ENCODE assay signal across 8 mouse cellular contexts in the genomic region with DNA sequence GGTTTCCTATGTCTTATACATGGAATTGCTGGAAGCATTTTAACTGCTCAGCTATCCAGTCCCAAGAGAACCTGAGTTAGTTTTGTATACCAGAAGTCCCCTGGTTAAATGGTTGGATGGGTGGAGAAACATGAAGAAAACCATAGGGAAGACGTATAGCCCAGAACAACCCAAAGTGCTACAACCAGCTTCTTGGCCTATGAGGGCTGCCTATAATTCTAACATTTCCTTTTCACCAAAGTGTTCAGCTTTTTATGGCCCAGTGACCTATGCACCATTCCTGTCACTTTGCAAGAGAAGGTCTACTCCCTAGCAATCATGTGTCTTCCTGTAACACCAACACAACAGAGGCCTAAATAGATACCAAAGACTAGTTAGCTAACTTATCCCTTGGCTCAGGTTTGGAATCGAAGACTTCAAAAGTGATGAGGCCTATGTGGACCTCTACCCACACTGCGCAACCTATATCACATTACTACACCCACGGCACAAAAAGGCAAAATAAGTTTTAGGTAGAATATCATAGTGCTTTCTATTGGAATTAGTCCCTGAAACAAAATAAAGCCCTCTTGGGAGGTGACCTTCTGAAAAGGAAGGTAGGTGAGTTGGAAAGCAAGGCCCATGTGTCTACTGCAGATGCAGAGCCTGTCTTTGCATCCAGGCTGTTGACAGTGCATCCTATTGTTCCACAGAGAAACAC. TPM values are rescaled to one million over a fixed set of nuclear protein-coding genes. Genes with fewer than 3 reads are reported as not detected.
A peak's percentile ranks its signal among the peaks of the same experiment; 100 is the strongest.
DNase-seq lines count a peak whose midpoint lies in the region; ATAC-seq and TF ChIP-seq lines count a peak whose summit lies in the region.

No protein-coding gene starts in this region.

- no peak for DNase-seq in kidney, adult 8-10 months
- peak; percentile 70 for DNase-seq in c-Kit-positive CD71-positive TER-119-positive erythroid progenitor cells, embryonic 14.5 days (ENCODE audit: low spot score)
- DNase-seq in midbrain, postnatal 0 days (ENCODE audit: low spot score) = no peak
- DNase-seq in cerebellum, adult 2 months = no peak
- no peak for DNase-seq in ovary, adult 18-20 months (ENCODE audit: low spot score)
- DNase-seq in lung, postnatal 10 days = no peak

- H3K4me2 ChIP-seq in kidney, embryonic 15.5 days = peak overlapping the region; percentile 79
- peak overlapping the region; percentile 77 for H3K4me2 ChIP-seq in hindbrain, embryonic 15.5 days
- peak overlapping the region; percentile 54 for H3K4me2 ChIP-seq in midbrain, postnatal 0 days (ENCODE audit: low read depth, low read length, poor library complexity, severe bottlenecking)

- no peak for TF ChIP-seq POLR2A in cerebellum, adult 2 months (IDR thresholded peaks at IDR 0.05; ENCODE audit: borderline replicate concordance, insufficient read depth, low read length)

- H3K36me3 ChIP-seq in kidney, embryonic 15.5 days = no peaks in the 10 kb centered on the region
- H3K36me3 ChIP-seq in hindbrain, embryonic 15.5 days = no peaks in the 10 kb centered on the region
- no peaks in the 10 kb centered on the region for H3K36me3 ChIP-seq in midbrain, postnatal 0 days (ENCODE audit: insufficient read depth, low read length)

- H3K4me1 ChIP-seq in kidney, embryonic 15.5 days = peaks cover 46% of the 10 kb centered on the region
- peaks cover 39% of the 10 kb centered on the region for H3K4me1 ChIP-seq in hindbrain, embryonic 15.5 days (replicated peaks)
- peaks cover 2% of the 10 kb centered on the region for H3K4me1 ChIP-seq in midbrain, postnatal 0 days (ENCODE audit: insufficient read depth, low read length)
- no peaks in the 10 kb centered on the region for H3K4me1 ChIP-seq in cerebellum, adult 2 months (ENCODE audit: control insufficient read depth, insufficient read depth, low read length)

- H3K9me3 ChIP-seq in kidney, embryonic 15.5 days (replicated peaks) = no peaks in the 10 kb centered on the region
- no peaks in the 10 kb centered on the region for H3K9me3 ChIP-seq in hindbrain, embryonic 15.5 days
- no peaks in the 10 kb centered on the region for H3K9me3 ChIP-seq in midbrain, postnatal 0 days (ENCODE audit: low read length)

- no peaks in the 10 kb centered on the region for H3K27me3 ChIP-seq in kidney, embryonic 15.5 days
- H3K27me3 ChIP-seq in hindbrain, embryonic 15.5 days = no peaks in the 10 kb centered on the region
- H3K27me3 ChIP-seq in midbrain, postnatal 0 days (ENCODE audit: insufficient read depth, low read length) = no peaks in the 10 kb centered on the region
- no peaks in the 10 kb centered on the region for H3K27me3 ChIP-seq in cerebellum, adult 2 months (ENCODE audit: control insufficient read depth, insufficient read depth, low read length)

- ATAC-seq in kidney, embryonic 15.5 days (replicated peaks; ENCODE audit: low FRiP score) = no peak
- ATAC-seq in hindbrain, embryonic 15.5 days (ENCODE audit: low FRiP score, low read depth) = no peak
- ATAC-seq in midbrain, postnatal 0 days (ENCODE audit: low FRiP score) = no peak

- peak overlapping the region; percentile 62 for H3K9ac ChIP-seq in kidney, embryonic 15.5 days
- H3K9ac ChIP-seq in hindbrain, embryonic 15.5 days = peak overlapping the region; percentile 59
- no peak overlapping the region; the same call in 1 of the 2 replicates for H3K9ac ChIP-seq in midbrain, postnatal 0 days (replicated peaks; ENCODE audit: low read length, poor library complexity, severe bottlenecking)

- H3K4me3 ChIP-seq in kidney, embryonic 15.5 days (replicated peaks) = peak overlapping the region; percentile 51
- H3K4me3 ChIP-seq in hindbrain, embryonic 15.5 days = peak overlapping the region; percentile 39
- peak overlapping the region; percentile 38 for H3K4me3 ChIP-seq in midbrain, postnatal 0 days (ENCODE audit: low read depth, low read length)
- no peak overlapping the region for H3K4me3 ChIP-seq in cerebellum, adult 2 months (replicated peaks; ENCODE audit: insufficient read depth, low read depth, low read length)

- whole genome bisulfite sequencing in kidney, embryonic 15.5 days = 49% methylated on average over 4 of the region's 4 CpGs
- WGBS in hindbrain, embryonic 15.5 days = 66% methylated on average over 4 of the region's 4 CpGs
- WGBS in midbrain, postnatal 0 days = 63% methylated on average over 4 of the region's 4 CpGs
- 78% methylated on average over 4 of the region's 4 CpGs for WGBS in cerebellum, adult 2 months

- no peak for TF ChIP-seq CTCF in midbrain, postnatal 0 days (IDR thresholded peaks at IDR 0.05)
- TF ChIP-seq CTCF in cerebellum, adult 2 months (IDR thresholded peaks at IDR 0.05; ENCODE audit: borderline replicate concordance, insufficient read depth, low read depth, low read length) = no peak

- peak overlapping the region; percentile 92 for H3K27ac ChIP-seq in kidney, embryonic 15.5 days
- H3K27ac ChIP-seq in hindbrain, embryonic 15.5 days (replicated peaks) = no peak overlapping the region; the same call in 1 of the 2 replicates
- H3K27ac ChIP-seq in midbrain, postnatal 0 days (ENCODE audit: low read depth, low read length) = no peak overlapping the region
- H3K27ac ChIP-seq in cerebellum, adult 2 months (ENCODE audit: insufficient read depth, low read length) = no peak overlapping the region

RNA-seq across cellular contexts. Expression of a gene that starts 1.1 kb away (rescaled TPM):
- 14.2 and 15.6 TPM in 2 replicates for polyA plus RNA-seq in kidney, embryonic 15.5 days (2015; fragmentation: Nextera tagmentation; extraction: Ambion mirVana)
- polyA plus RNA-seq in hindbrain, embryonic 15.5 days (2015; fragmentation: Nextera tagmentation; extraction: Ambion mirVana) = 2.5 and 3.5 TPM in 2 replicates
- 258 and 532 TPM in 2 replicates for total RNA-seq in midbrain, postnatal 0 days (2014; rRNA removed)
- 2.0 TPM in 1 of 2 replicates, not detected in the other for polyA plus RNA-seq in midbrain, postnatal 0 days (2015; fragmentation: Nextera tagmentation; extraction: Ambion mirVana)
- 2.9 TPM in 1 of 2 replicates, not detected in the other for polyA plus RNA-seq in cerebellum, adult 2 months (2012; rRNA removed)

RNA-seq across cellular contexts. Expression of a gene that starts 2.3 kb away (rescaled TPM):
- 29.5 and 35.5 TPM in 2 replicates for polyA plus RNA-seq in kidney, embryonic 15.5 days (2015; fragmentation: Nextera tagmentation; extraction: Ambion mirVana)
- polyA plus RNA-seq in hindbrain, embryonic 15.5 days (2015; fragmentation: Nextera tagmentation; extraction: Ambion mirVana) = 6.2 and 7.8 TPM in 2 replicates
- 253 and 398 TPM in 2 replicates for total RNA-seq in midbrain, postnatal 0 days (2014; rRNA removed)
- polyA plus RNA-seq in midbrain, postnatal 0 days (2015; fragmentation: Nextera tagmentation; extraction: Ambion mirVana) = 3.2 and 3.5 TPM in 2 replicates
- 0.84 and 1.5 TPM in 2 replicates for polyA plus RNA-seq in cerebellum, adult 2 months (2012; rRNA removed)

RNA-seq across cellular contexts. Expression of a gene that starts 2.6 kb away (rescaled TPM):
- 1.6 and 4.5 TPM in 2 replicates for polyA plus RNA-seq in kidney, embryonic 15.5 days (2015; fragmentation: Nextera tagmentation; extraction: Ambion mirVana)
- polyA plus RNA-seq in hindbrain, embryonic 15.5 days (2015; fragmentation: Nextera tagmentation; extraction: Ambion mirVana) = not detected in 2 replicates
- 87.0 and 175 TPM in 2 replicates for total RNA-seq in midbrain, postnatal 0 days (2014; rRNA removed)
- polyA plus RNA-seq in midbrain, postnatal 0 days (2015; fragmentation: Nextera tagmentation; extraction: Ambion mirVana) = not detected in 2 replicates
- not detected in 2 replicates for polyA plus RNA-seq in cerebellum, adult 2 months (2012; rRNA removed)

RNA-seq across cellular contexts. Expression of a gene that starts 3.3 kb away (rescaled TPM):
- 4.6 and 5.2 TPM in 2 replicates for polyA plus RNA-seq in kidney, embryonic 15.5 days (2015; fragmentation: Nextera tagmentation; extraction: Ambion mirVana)
- polyA plus RNA-seq in hindbrain, embryonic 15.5 days (2015; fragmentation: Nextera tagmentation; extraction: Ambion mirVana) = 0.51 and 1.7 TPM in 2 replicates
- total RNA-seq in midbrain, postnatal 0 days (2014; rRNA removed) = 201 and 468 TPM in 2 replicates
- polyA plus RNA-seq in midbrain, postnatal 0 days (2015; fragmentation: Nextera tagmentation; extraction: Ambion mirVana) = 0.39 and 0.51 TPM in 2 replicates
- polyA plus RNA-seq in cerebellum, adult 2 months (2012; rRNA removed) = not detected in 2 replicates

RNA-seq across cellular contexts. Expression of a gene that starts 16.3 kb away (rescaled TPM):
- 0.91 and 1.9 TPM in 2 replicates for polyA plus RNA-seq in kidney, embryonic 15.5 days (2015; fragmentation: Nextera tagmentation; extraction: Ambion mirVana)
- polyA plus RNA-seq in hindbrain, embryonic 15.5 days (2015; fragmentation: Nextera tagmentation; extraction: Ambion mirVana) = 0.77 TPM in 1 of 2 replicates, not detected in the other
- total RNA-seq in midbrain, postnatal 0 days (2014; rRNA removed) = 304 and 479 TPM in 2 replicates
- 0.32 TPM in 1 of 2 replicates, not detected in the other for polyA plus RNA-seq in midbrain, postnatal 0 days (2015; fragmentation: Nextera tagmentation; extraction: Ambion mirVana)
- 2.4 and 3.6 TPM in 2 replicates for polyA plus RNA-seq in cerebellum, adult 2 months (2012; rRNA removed)
